Mouse (Mus musculus) MEL (cell line): ENCODE data around the gene Tmc1. TPM values are rescaled to one million over a fixed set of nuclear protein-coding genes. Genes with fewer than 3 reads are reported as not detected.

ENCODE experiments used
- DNase-seq: peaks from one replicate; pipeline ENCODE4 v3.0.0; 2011; ENCODE audit warnings: low read depth, low spot score
- H3K27ac ChIP-seq: 2 replicates; pipeline ENCODE4 v1.5.1; 2012; ENCODE audit warnings: low read depth, mild to moderate bottlenecking, control low read depth, low read length, moderate library complexity; ENCODE audit not compliant: control insufficient read depth
- H3K27me3 ChIP-seq, 2 experiments: fragments of 150-350 bp in 1 of 2; sonication (generic) in 1 of 2; 2 replicates each; pipeline ENCODE4 v1.6.1; 2012; ENCODE audit warnings: low read length in 2 of 2, mild to moderate bottlenecking in 2 of 2, improper control_type of control experiment in 1 of 2, moderate library complexity in 1 of 2; ENCODE audit not compliant: insufficient read depth in 2 of 2, control insufficient read depth in 1 of 2
- H3K36me3 ChIP-seq, 2 experiments: 2 replicates each; pipeline ENCODE4 v1.6.1; 2012 to 2014; ENCODE audit warnings: low read length in 2 of 2, improper control_type of control experiment in 1 of 2, inconsistent platforms in 1 of 2, mild to moderate bottlenecking in 1 of 2; ENCODE audit not compliant: insufficient read depth in 2 of 2, control insufficient read depth in 1 of 2
- H3K4me1 ChIP-seq, 2 experiments: fragments of 150-350 bp in 1 of 2; sonication (generic) in 1 of 2; 2 replicates each; pipeline ENCODE4 v1.6.1; 2012; ENCODE audit warnings: low read length in 2 of 2, improper control_type of control experiment in 1 of 2, mild to moderate bottlenecking in 1 of 2; ENCODE audit not compliant: insufficient read depth in 2 of 2, control insufficient read depth in 1 of 2
- H3K4me3 ChIP-seq, 2 experiments: fragments of 150-350 bp in 1 of 2; sonication (generic) in 1 of 2; 2 replicates each; pipeline ENCODE4 v1.5.1; 2012; ENCODE audit warnings: low read depth in 2 of 2, low read length in 2 of 2, mild to moderate bottlenecking in 2 of 2, moderate library complexity in 2 of 2, control low read depth in 1 of 2, improper control_type of control experiment in 1 of 2; ENCODE audit not compliant: control insufficient read depth in 1 of 2, insufficient read depth in 1 of 2
- H3K79me2 ChIP-seq: 2 replicates; pipeline ENCODE4 v1.6.1; 2012; ENCODE audit warnings: mild to moderate bottlenecking, low read length, moderate library complexity; ENCODE audit not compliant: control insufficient read depth, poor library complexity, insufficient read depth
- H3K9ac ChIP-seq: 2 replicates; pipeline ENCODE4 v1.6.1; 2012; ENCODE audit warnings: low read depth, mild to moderate bottlenecking, control low read depth, low read length, moderate library complexity; ENCODE audit not compliant: control insufficient read depth, poor library complexity, severe bottlenecking
- H3K9me3 ChIP-seq: fragments of 150-350 bp; sonication (generic); replicated peaks from 2 replicates; pipeline ENCODE4 v1.6.1; 2012; ENCODE audit warnings: mild to moderate bottlenecking, low read length, improper control_type of control experiment, moderate library complexity; ENCODE audit not compliant: insufficient read depth
- CTCF ChIP-seq, 3 experiments: IDR thresholded peaks in 2 of 3; conservative IDR thresholded peaks in 1 of 3; 2 replicates each; pipeline ENCODE4 v1.5.1; 2011 to 2012; ENCODE audit warnings: low read length in 3 of 3, low read depth in 2 of 3, mild to moderate bottlenecking in 2 of 3, improper control_type of control experiment in 1 of 3, inconsistent platforms in 1 of 3, mixed read lengths in 1 of 3, moderate library complexity in 1 of 3; ENCODE audit not compliant: control insufficient read depth in 1 of 3, insufficient read depth in 1 of 3, poor library complexity in 1 of 3, severe bottlenecking in 1 of 3
- E2F4 ChIP-seq: IDR thresholded peaks from 2 replicates; pipeline ENCODE4 v1.6.1; 2011; ENCODE audit warnings: low read depth, low read length, improper control_type of control experiment, borderline replicate concordance
- ELF1 ChIP-seq: IDR thresholded peaks from 2 replicates; pipeline ENCODE4 v1.6.1; 2014; ENCODE audit warnings: low read depth, mild to moderate bottlenecking, inconsistent platforms, low read length, improper control_type of control experiment, moderate library complexity
- EP300 ChIP-seq, 2 experiments: IDR thresholded peaks; 2 replicates each; pipeline ENCODE4 v1.6.1; 2011; ENCODE audit warnings: improper control_type of control experiment in 2 of 2, low read length in 2 of 2, low read depth in 1 of 2, mild to moderate bottlenecking in 1 of 2
- GABPA ChIP-seq: IDR thresholded peaks from 2 replicates; pipeline ENCODE4 v1.6.1; 2012; ENCODE audit warnings: low read depth, mild to moderate bottlenecking, inconsistent platforms, low read length, improper control_type of control experiment, moderate library complexity
- GATA1 ChIP-seq: IDR thresholded peaks from 2 replicates; pipeline ENCODE4 v1.6.1; 2011; ENCODE audit warnings: low read depth, low read length, improper control_type of control experiment
- JUND ChIP-seq: IDR thresholded peaks from 2 replicates; pipeline ENCODE4 v1.6.1; 2011; ENCODE audit warnings: low read depth, mild to moderate bottlenecking, improper control_type of control experiment, low read length
- KAT2A ChIP-seq: conservative IDR thresholded peaks from 2 replicates; pipeline ENCODE4 v1.6.1; 2012; ENCODE audit warnings: low read depth, low read length, improper control_type of control experiment, inconsistent platforms
- MAX ChIP-seq: IDR thresholded peaks from 2 replicates; pipeline ENCODE4 v1.6.1; 2011; ENCODE audit warnings: low read length, improper control_type of control experiment
- MAZ ChIP-seq: IDR thresholded peaks from 2 replicates; pipeline ENCODE4 v1.6.1; 2012; ENCODE audit warnings: low read depth, mild to moderate bottlenecking, inconsistent platforms, low read length, improper control_type of control experiment
- MEF2A ChIP-seq: IDR thresholded peaks from 2 replicates; pipeline ENCODE4 v1.6.1; 2014; ENCODE audit warnings: low read depth, mild to moderate bottlenecking, inconsistent platforms, low read length, improper control_type of control experiment; ENCODE audit not compliant: poor library complexity, insufficient replicate concordance, severe bottlenecking; ENCODE audit errors: extremely low read depth
- MXI1 ChIP-seq: IDR thresholded peaks from 2 replicates; pipeline ENCODE4 v1.6.1; 2011; ENCODE audit warnings: mild to moderate bottlenecking, low read depth, low read length, improper control_type of control experiment
- NELFE ChIP-seq: IDR thresholded peaks from 2 replicates; pipeline ENCODE4 v1.6.1; 2011; ENCODE audit warnings: low read depth, low read length, improper control_type of control experiment
- POLR2A ChIP-seq, 2 experiments: IDR thresholded peaks; 2 replicates each; pipeline ENCODE4 v1.6.1; 2011 to 2012; ENCODE audit warnings: low read length in 2 of 2, mild to moderate bottlenecking in 2 of 2, control low read depth in 1 of 2, improper control_type of control experiment in 1 of 2, low read depth in 1 of 2, moderate library complexity in 1 of 2; ENCODE audit not compliant: control insufficient read depth in 1 of 2, insufficient read depth in 1 of 2, poor library complexity in 1 of 2
- POLR2AphosphoS2 ChIP-seq: IDR thresholded peaks from 2 replicates; pipeline ENCODE4 v1.6.1; 2011; ENCODE audit warnings: low read length, improper control_type of control experiment
- POLR2AphosphoS5 ChIP-seq: IDR thresholded peaks from 2 replicates; pipeline ENCODE4 v1.6.1; 2012; ENCODE audit warnings: low read depth, borderline replicate concordance, mild to moderate bottlenecking, inconsistent platforms, low read length, moderate library complexity, mixed read lengths
- RCOR1 ChIP-seq: IDR thresholded peaks from 2 replicates; pipeline ENCODE4 v1.6.1; 2012; ENCODE audit warnings: low read depth, mild to moderate bottlenecking, inconsistent platforms, low read length, improper control_type of control experiment
- SIN3A ChIP-seq: IDR thresholded peaks from 2 replicates; pipeline ENCODE4 v1.6.1; 2012; ENCODE audit warnings: low read length, improper control_type of control experiment, inconsistent platforms
- SMC3 ChIP-seq: IDR thresholded peaks from 2 replicates; pipeline ENCODE4 v1.6.1; 2011; ENCODE audit warnings: low read depth, low read length, improper control_type of control experiment
- TAL1 ChIP-seq: IDR thresholded peaks from 2 replicates; pipeline ENCODE4 v1.6.1; 2012; ENCODE audit warnings: mild to moderate bottlenecking, inconsistent platforms, low read length, moderate library complexity, mixed read lengths
- TCF12 ChIP-seq: IDR thresholded peaks from 2 replicates; pipeline ENCODE4 v1.6.1; 2014; ENCODE audit warnings: low read depth, mild to moderate bottlenecking, inconsistent platforms, low read length, improper control_type of control experiment, moderate library complexity
- USF1 ChIP-seq: IDR thresholded peaks from 2 replicates; pipeline ENCODE4 v1.6.1; 2014; ENCODE audit warnings: low read depth, mild to moderate bottlenecking, inconsistent platforms, low read length, improper control_type of control experiment, moderate library complexity
- USF2 ChIP-seq, 2 experiments: IDR thresholded peaks; 2 replicates each; pipeline ENCODE4 v1.6.1; 2011 to 2012; ENCODE audit warnings: improper control_type of control experiment in 2 of 2, low read length in 2 of 2, borderline replicate concordance in 1 of 2, inconsistent platforms in 1 of 2, low read depth in 1 of 2, mild to moderate bottlenecking in 1 of 2; ENCODE audit not compliant: insufficient read depth in 1 of 2
- ZC3H11A ChIP-seq: IDR thresholded peaks from 2 replicates; pipeline ENCODE4 v1.6.1; 2012; ENCODE audit warnings: low read depth, mild to moderate bottlenecking, inconsistent platforms, low read length, improper control_type of control experiment
- ZNF384 ChIP-seq: IDR thresholded peaks from 2 replicates; pipeline ENCODE4 v1.6.1; 2012; ENCODE audit warnings: low read depth, mild to moderate bottlenecking, inconsistent platforms, low read length, improper control_type of control experiment
- polyA plus RNA-seq, 2 experiments: library from polyadenylated mRNA; stranded (reverse) in 1 of 2; unstranded in 1 of 2; fragments of >175 nt in 1 of 2; fragments of >200 nt in 1 of 2; gene quantifications; 2 replicates each; pipeline versions ENCODE4 v1.2.1 to v1.2.4; 2012; ENCODE audit warnings: low replicate concordance in 2 of 2, low read depth in 1 of 2; ENCODE audit not compliant: insufficient read length in 2 of 2, insufficient read depth in 1 of 2, missing spikeins in 1 of 2
- total RNA-seq: library from RNA; depleted of rRNA; stranded (reverse); fragments of 300-350 nt; gene quantifications from 2 replicates; pipeline ENCODE4 v1.2.3, GENCODE M21; 2012; rRNA removed

Tmc1 gene
- not detected in 2 replicates for total RNA-seq
- not detected for polyA plus RNA-seq

GRCm38 (mm10) chr19:20953874-20954273, at the start of gene Tmc1:
Gene Tmc1, minus strand, starts transcription at chr19:20954202.
- TF ChIP-seq POLR2A (IDR thresholded peaks at IDR 0.05; ENCODE audit: control insufficient read depth in 1 of 2, insufficient read depth in 1 of 2, low read depth in 1 of 2, low read length in 2 of 2, poor library complexity in 1 of 2) (no peak), POLR2AphosphoS5 (no peak), ELF1 (no peak), RCOR1 (no peak), GATA1 (no peak), CTCF (IDR thresholded peaks at IDR 0.05 in 2 of 3, conservative IDR thresholded peaks at IDR 0.05 in 1 of 3; ENCODE audit: control insufficient read depth in 1 of 3, insufficient read depth in 1 of 3, low read depth in 2 of 3, low read length in 3 of 3, poor library complexity in 1 of 3, severe bottlenecking in 1 of 3) (no peak), KAT2A (no peak), EP300 (IDR thresholded peaks at IDR 0.05; ENCODE audit: low read depth in 1 of 2, low read length in 2 of 2) (no peak), MAX (no peak), E2F4 (no peak), SIN3A (no peak), NELFE (no peak), JUND (no peak), MEF2A (no peak), USF1 (no peak), POLR2AphosphoS2 (no peak), ZNF384 (no peak), SMC3 (no peak), USF2 (IDR thresholded peaks at IDR 0.05; ENCODE audit: borderline replicate concordance in 1 of 2, insufficient read depth in 1 of 2, low read depth in 1 of 2, low read length in 2 of 2) (no peak)
- TF ChIP-seq, all 39 proteins: peak for 0
- Histone ChIP-seq H3K36me3 (no peaks in the 10 kb centered on the region), H3K4me1 (no peaks in the 10 kb centered on the region), H3K27me3 (no peaks in the 10 kb centered on the region), H3K27ac (no peak within 1 kb of the TSS), H3K9ac (no peak within 1 kb of the TSS), H3K9me3 (no peaks in the 10 kb centered on the region), H3K79me2 (no peaks in the 10 kb centered on the region), H3K4me3 (no peak within 1 kb of the TSS)
- no peak for DNase-seq

- no peaks in the 10 kb centered on the region for H3K4me1 ChIP-seq
- no peak for TF ChIP-seq SMC3
- no peak for TF ChIP-seq TAL1
- TF ChIP-seq KAT2A: no peak
- no peak for TF ChIP-seq MAZ
- no peak for TF ChIP-seq GABPA
- no peak for TF ChIP-seq TCF12
- TF ChIP-seq GATA1: no peak
- no peak for TF ChIP-seq POLR2A (IDR thresholded peaks at IDR 0.05; ENCODE audit: control insufficient read depth in 1 of 2, insufficient read depth in 1 of 2, low read depth in 1 of 2, low read length in 2 of 2, poor library complexity in 1 of 2)
- no peak for TF ChIP-seq RCOR1
- TF ChIP-seq MXI1: no peak
- no peak for TF ChIP-seq ZC3H11A
- TF ChIP-seq, all 39 proteins: peak for 0
- no peaks in the 10 kb centered on the region for H3K36me3 ChIP-seq
- no peak overlapping the region for H3K9ac ChIP-seq
- no peak overlapping the region for H3K27ac ChIP-seq
- no peaks in the 10 kb centered on the region for H3K9me3 ChIP-seq
- peaks cover 0 to 4% of the 10 kb centered on the region in 2 experiments; a peak in 3 of 4 replicates for H3K27me3 ChIP-seq
- H3K4me3 ChIP-seq: no peak overlapping the region
- DNase-seq: no peak
- no peaks in the 10 kb centered on the region for H3K79me2 ChIP-seq
These were observed 47.5 kb upstream of the Tmc1 start for GRCm38 (mm10) chr19:21001552-21001951.
